Mouse (Mus musculus) stomach, postnatal 0 days (tissue): ENCODE measurements around the gene Wdr17. TPM values are rescaled to one million over a fixed set of nuclear protein-coding genes. Genes with fewer than 3 reads are reported as not detected.
A peak's percentile ranks its signal among the peaks of the same experiment; 100 is the strongest.

ENCODE experiments used
- ATAC-seq: fragments of 200-750 bp; cut with Nextera tagmentation; 2 replicates; pipeline ENCODE4 v1.8.0; 2017; ENCODE audit not compliant: low FRiP score, low TSS enrichment
- DNase-seq: peaks from one replicate; pipeline ENCODE4 v3.0.0-alpha.2; 2016; ENCODE audit warnings: low spot score
- H3K27ac ChIP-seq: fragments of 300-500 bp; sonication (generic); replicated peaks from 2 replicates; pipeline ENCODE4 v1.5.1; 2014; ENCODE audit warnings: mild to moderate bottlenecking, control low read depth
- H3K27me3 ChIP-seq: fragments of 300-500 bp; sonication (generic); 2 replicates; pipeline ENCODE4 v1.6.1; 2014; ENCODE audit warnings: low read length; ENCODE audit not compliant: control insufficient read depth, insufficient read depth
- H3K36me3 ChIP-seq: fragments of 300-500 bp; sonication (generic); 2 replicates; pipeline ENCODE4 v1.6.1; 2014; ENCODE audit warnings: low read length, mixed read lengths; ENCODE audit not compliant: control insufficient read depth, insufficient read depth
- H3K4me1 ChIP-seq: fragments of 300-500 bp; sonication (generic); replicated peaks from 2 replicates; pipeline ENCODE4 v1.6.1; 2014; ENCODE audit warnings: antibody characterized with exemption; ENCODE audit not compliant: control insufficient read depth, insufficient read depth
- H3K4me2 ChIP-seq: fragments of 300-500 bp; sonication (generic); replicated peaks from 2 replicates; pipeline ENCODE4 v1.6.1; 2014; ENCODE audit warnings: low read depth, mild to moderate bottlenecking, control low read depth, moderate library complexity
- H3K4me3 ChIP-seq: fragments of 300-500 bp; sonication (generic); 2 replicates; pipeline ENCODE4 v1.5.1; 2014; ENCODE audit warnings: low read depth, low read length, control low read depth
- H3K9ac ChIP-seq: fragments of 300-500 bp; sonication (generic); 2 replicates; pipeline ENCODE4 v1.6.1; 2014; ENCODE audit warnings: mild to moderate bottlenecking, low read length, control low read depth, mixed read lengths
- H3K9me3 ChIP-seq: fragments of 300-500 bp; sonication (generic); 2 replicates; pipeline ENCODE4 v1.6.1; 2016; ENCODE audit warnings: low read length; ENCODE audit not compliant: control insufficient read depth
- CTCF ChIP-seq: IDR thresholded peaks from 2 replicates; pipeline ENCODE4 v1.5.1; 2016; ENCODE audit warnings: antibody characterized with exemption, low read depth, mild to moderate bottlenecking, moderate library complexity
- EP300 ChIP-seq: optimal IDR thresholded peaks from 2 replicates; pipeline ENCODE3; 2016; ENCODE audit warnings: antibody characterized with exemption
- WGBS: fragments of 180-500 bp; shearing (Covaris S2); extraction: QIAGEN DNeasy Blood & Tissue Kit; methylation state at CpG from one replicate; pipeline ENCODE4 v1.1.7; 2014; 5-methylcytosine and 5-hydroxymethylcytosine counted together
- polyA plus RNA-seq: library from polyadenylated mRNA; unstranded; fragments of >200 nt; fragmentation: Nextera tagmentation; extraction: Ambion mirVana; gene quantifications from 2 replicates; pipeline ENCODE4 v1.2.1, GENCODE M21; 2015

Gene Wdr17
- polyA plus RNA-seq, 1 experiment from 2014 or later: 0.06 TPM

DNA sequence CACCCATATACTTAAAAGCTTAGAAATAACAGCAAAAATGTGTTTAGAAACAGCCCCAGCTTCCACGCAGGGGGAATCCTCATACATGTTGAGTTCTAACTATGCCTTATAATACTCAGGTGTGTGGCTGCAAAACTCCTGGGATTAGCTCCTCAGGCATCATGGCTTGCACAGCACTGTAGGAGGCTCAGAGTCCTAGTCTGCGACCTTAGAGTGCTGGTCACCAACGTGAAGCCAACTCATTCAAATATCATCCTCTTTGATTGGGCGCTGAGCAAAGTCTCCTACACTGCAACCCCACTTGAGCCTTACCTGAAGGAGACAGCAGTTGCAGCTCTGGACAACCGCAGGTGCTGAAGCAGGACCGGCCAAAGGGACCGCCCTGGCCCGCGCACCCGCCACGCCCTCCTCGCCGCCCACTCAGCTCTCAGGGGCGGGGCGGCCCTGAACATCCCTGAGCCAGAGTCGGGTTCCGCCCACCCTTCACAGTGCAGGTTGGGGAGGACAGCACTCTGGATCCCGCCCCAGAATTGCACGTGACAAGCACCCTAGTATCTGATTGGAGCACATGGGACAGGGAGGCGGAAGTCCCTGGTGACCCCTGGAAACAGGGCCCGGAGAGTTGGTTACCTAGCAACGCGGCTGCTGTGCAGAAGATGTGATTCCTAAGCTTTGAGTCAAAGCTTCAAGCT lies 162.9 kb downstream of the Wdr17 start:
- DNase-seq (peak; percentile 79), ATAC-seq (peak; percentile 99)
- no peak for TF ChIP-seq EP300
- no peak for TF ChIP-seq CTCF
- Histone ChIP-seq H3K4me2 (peak overlapping the region; percentile 52), H3K27me3 (no peaks in the 10 kb centered on the region), H3K4me1 (no peaks in the 10 kb centered on the region), H3K36me3 (no peaks in the 10 kb centered on the region), H3K27ac (no peak overlapping the region), H3K4me3 (peak overlapping the region; percentile 31), H3K9ac (no peak overlapping the region), H3K9me3 (no peaks in the 10 kb centered on the region)
- 2% methylated on average over 23 of the region's 23 CpGs for WGBS

DNA sequence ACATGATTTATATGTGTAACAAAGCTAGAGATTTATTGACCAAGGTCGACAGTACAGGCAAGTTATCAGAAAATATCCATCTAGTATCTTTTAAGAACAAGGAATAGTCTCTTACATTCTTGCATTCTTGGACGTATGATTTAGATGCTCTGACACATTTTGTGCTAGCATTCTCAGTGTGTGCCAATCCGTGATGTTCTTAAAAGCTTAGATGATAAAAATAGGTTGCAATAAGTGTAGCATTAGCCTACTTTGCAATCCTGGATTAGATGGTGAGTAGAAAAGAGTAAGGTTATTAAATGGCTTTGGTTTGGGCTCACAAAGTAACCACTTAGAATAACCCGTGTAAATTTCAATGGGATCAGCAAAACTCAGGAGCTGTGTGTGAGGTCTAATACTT lies 168.5 kb downstream of the Wdr17 start:
- H3K9me3 ChIP-seq: no peaks in the 10 kb centered on the region
- H3K27ac ChIP-seq: no peak overlapping the region
- H3K4me1 ChIP-seq: no peaks in the 10 kb centered on the region
- no peak overlapping the region for H3K4me2 ChIP-seq
- H3K27me3 ChIP-seq: no peaks in the 10 kb centered on the region
- DNase-seq: no peak
- no peaks in the 10 kb centered on the region for H3K36me3 ChIP-seq
- no peak overlapping the region for H3K4me3 ChIP-seq
- TF ChIP-seq CTCF: no peak
- no peak for TF ChIP-seq EP300
- H3K9ac ChIP-seq: no peak overlapping the region
- WGBS: 55% methylated on average over 4 of the region's 4 CpGs
- no peak for ATAC-seq

DNA sequence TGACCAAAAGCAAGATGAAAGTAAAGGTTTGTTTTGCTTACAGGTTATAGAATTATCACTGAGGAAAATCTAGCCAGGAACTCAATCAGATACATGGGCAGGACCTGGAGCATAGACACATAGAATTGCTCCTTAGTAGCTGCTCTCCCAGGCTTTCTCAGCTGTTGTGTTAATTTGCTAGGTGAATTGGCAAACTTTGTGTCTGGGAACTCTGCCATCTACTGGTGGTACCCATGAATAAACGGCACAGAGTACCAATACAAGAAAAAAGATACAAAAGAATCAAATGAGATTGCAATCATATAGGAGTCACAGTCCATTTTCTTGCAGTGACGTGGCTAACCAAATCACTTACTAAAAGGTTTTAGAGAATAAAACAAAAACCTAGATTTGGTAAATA lies 181.2 kb downstream of the Wdr17 start:
- H3K4me2 ChIP-seq: no peak overlapping the region
- no peak overlapping the region for H3K4me3 ChIP-seq
- no peak overlapping the region for H3K27ac ChIP-seq
- H3K4me1 ChIP-seq: no peaks in the 10 kb centered on the region
- 45% methylated on average over 2 of the region's 2 CpGs for WGBS
- TF ChIP-seq EP300: no peak
- TF ChIP-seq CTCF: peak; percentile 59
- ATAC-seq (no peak), DNase-seq (no peak)
- H3K9ac ChIP-seq: no peak overlapping the region
- no peaks in the 10 kb centered on the region for H3K27me3 ChIP-seq
- H3K9me3 ChIP-seq: no peaks in the 10 kb centered on the region
- no peaks in the 10 kb centered on the region for H3K36me3 ChIP-seq

DNA sequence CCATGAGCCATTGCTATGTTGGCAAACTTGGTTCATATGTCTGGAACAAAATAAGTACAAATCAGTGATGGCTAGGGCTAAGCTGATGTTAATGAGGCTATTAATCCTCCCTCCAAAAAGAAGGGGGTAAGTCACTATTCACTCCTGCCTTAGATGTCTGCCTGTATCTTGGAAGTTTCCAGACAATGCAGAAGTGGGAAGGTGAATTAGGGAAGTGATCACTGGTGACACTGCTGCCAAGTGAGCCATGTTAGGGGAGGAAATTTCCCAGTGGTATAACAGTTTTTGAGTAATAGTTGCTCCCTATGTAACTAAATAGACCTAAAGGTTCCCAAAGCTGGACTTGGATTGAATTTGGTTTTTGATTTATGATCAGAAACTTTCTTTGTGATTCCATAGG lies 215.2 kb downstream of the Wdr17 start:
- TF ChIP-seq EP300 (no peak), CTCF (no peak)
- ATAC-seq (no peak), DNase-seq (no peak)
- Histone ChIP-seq H3K9me3 (no peaks in the 10 kb centered on the region), H3K4me2 (no peak overlapping the region), H3K4me3 (no peak overlapping the region), H3K4me1 (no peaks in the 10 kb centered on the region), H3K27ac (no peak overlapping the region), H3K27me3 (no peaks in the 10 kb centered on the region), H3K9ac (no peak overlapping the region), H3K36me3 (no peaks in the 10 kb centered on the region)

DNA sequence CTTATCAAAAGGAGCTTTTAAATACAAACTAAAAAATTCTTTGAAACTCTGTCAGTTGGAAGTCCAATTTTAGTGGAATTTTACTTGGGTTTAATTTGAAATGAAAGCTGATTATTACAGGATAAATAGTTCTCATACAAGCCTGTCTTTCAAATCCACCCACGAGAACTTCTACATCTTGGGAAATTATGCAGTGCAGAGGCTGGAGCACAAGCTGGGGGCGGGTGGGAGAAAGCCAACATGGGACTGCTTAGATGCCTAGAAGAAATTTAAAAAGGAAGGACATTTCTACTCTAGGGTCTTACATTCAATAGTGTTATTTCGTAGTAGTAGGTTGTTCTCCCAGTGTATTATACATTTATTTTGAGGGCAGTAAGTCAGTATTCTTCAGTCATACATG lies 219.2 kb downstream of the Wdr17 start:
- ATAC-seq: no peak
- no peak overlapping the region for H3K4me2 ChIP-seq
- 77% methylated on average over 3 of the region's 3 CpGs for WGBS

DNA sequence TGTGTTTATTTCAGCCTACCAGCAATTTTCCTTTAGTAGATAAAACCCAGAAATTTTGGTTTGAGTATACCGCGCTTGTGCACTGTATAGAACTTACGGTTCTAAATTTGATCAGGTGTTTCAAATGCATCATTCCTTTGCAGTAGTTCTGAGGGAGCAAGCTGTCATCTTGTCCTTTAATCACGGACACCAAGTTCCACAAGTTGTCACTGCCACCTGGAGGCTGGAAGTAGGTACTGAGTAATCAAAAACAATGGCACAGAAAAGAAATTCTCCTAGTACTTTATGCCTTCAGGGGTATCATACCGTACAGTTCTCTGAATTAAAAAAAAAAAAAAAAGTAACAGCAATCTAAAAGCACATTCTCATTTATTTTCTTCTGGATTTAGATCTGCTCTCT lies 226.3 kb downstream of the Wdr17 start:
- Histone ChIP-seq H3K4me3 (no peak overlapping the region), H3K27ac (no peak overlapping the region), H3K9me3 (no peaks in the 10 kb centered on the region), H3K36me3 (no peaks in the 10 kb centered on the region), H3K4me2 (no peak overlapping the region), H3K9ac (no peak overlapping the region), H3K27me3 (no peaks in the 10 kb centered on the region), H3K4me1 (no peaks in the 10 kb centered on the region)
- TF ChIP-seq CTCF (peak; percentile 83), EP300 (no peak)
- no peak for ATAC-seq
- DNase-seq: peak; percentile 22
- 30% methylated on average over 5 of the region's 5 CpGs for WGBS

More for the DNA sequence above, 219.2 kb downstream of the Wdr17 start:
- H3K9ac ChIP-seq: no peak overlapping the region
- no peak for TF ChIP-seq CTCF
- TF ChIP-seq EP300: no peak
- no peaks in the 10 kb centered on the region for H3K9me3 ChIP-seq
- no peak for DNase-seq
- H3K4me3 ChIP-seq: no peak overlapping the region
- H3K36me3 ChIP-seq: no peaks in the 10 kb centered on the region
- no peaks in the 10 kb centered on the region for H3K27me3 ChIP-seq
- no peaks in the 10 kb centered on the region for H3K4me1 ChIP-seq
- H3K27ac ChIP-seq: no peak overlapping the region
